Mouse (Mus musculus) heart, postnatal 0 days (tissue): ENCODE results near the gene Pde7b. TPM values are rescaled to one million over a fixed set of nuclear protein-coding genes. Genes with fewer than 3 reads are reported as not detected.

Experiments used
- ATAC-seq: fragments of 200-750 bp; cut with Nextera tagmentation; 2 replicates; pipeline ENCODE4 v1.8.0; 2017; ENCODE audit warnings: low read depth, moderate number of reproducible peaks, moderate library complexity; ENCODE audit not compliant: insufficient read depth
- DNase-seq: peaks from one replicate; pipeline ENCODE4 v3.0.0-alpha.2; 2016; ENCODE audit warnings: low spot score
- H3K27ac ChIP-seq: fragments of 300-500 bp; sonication (generic); 2 replicates; pipeline ENCODE4 v1.5.1; 2014; ENCODE audit warnings: low read depth, mild to moderate bottlenecking
- H3K27me3 ChIP-seq: fragments of 300-500 bp; sonication (generic); 2 replicates; pipeline ENCODE4 v1.6.1; 2014; ENCODE audit warnings: low read length, mixed read lengths; ENCODE audit not compliant: control insufficient read depth, insufficient read depth
- H3K36me3 ChIP-seq: fragments of 300-500 bp; sonication (generic); replicated peaks from 2 replicates; pipeline ENCODE4 v1.6.1; 2014; ENCODE audit warnings: low read length, mixed read lengths; ENCODE audit not compliant: control insufficient read depth, insufficient read depth
- H3K4me1 ChIP-seq: fragments of 300-500 bp; sonication (generic); 2 replicates; pipeline ENCODE4 v1.6.1; 2014; ENCODE audit warnings: antibody characterized with exemption; ENCODE audit not compliant: control insufficient read depth, insufficient read depth
- H3K4me2 ChIP-seq: fragments of 300-500 bp; sonication (generic); 2 replicates; pipeline ENCODE4 v1.6.1; 2014; ENCODE audit warnings: low read depth, mild to moderate bottlenecking, low read length, moderate library complexity
- H3K4me3 ChIP-seq: fragments of 300-500 bp; sonication (generic); 2 replicates; pipeline ENCODE4 v1.5.1; 2014; ENCODE audit warnings: low read depth, low read length
- H3K9ac ChIP-seq: fragments of 300-500 bp; sonication (generic); replicated peaks from 2 replicates; pipeline ENCODE4 v1.6.1; 2014; ENCODE audit warnings: low read depth, low read length, mixed read lengths
- H3K9me3 ChIP-seq: fragments of 300-500 bp; sonication (generic); replicated peaks from 2 replicates; pipeline ENCODE4 v1.6.1; 2016; ENCODE audit warnings: low read length; ENCODE audit not compliant: control insufficient read depth
- CTCF ChIP-seq: IDR thresholded peaks from 2 replicates; pipeline ENCODE4 v1.5.1; 2016; ENCODE audit warnings: antibody characterized with exemption, control low read depth, low read depth
- EP300 ChIP-seq: IDR thresholded peaks from 2 replicates; pipeline ENCODE4 v1.6.1; 2016; ENCODE audit warnings: antibody characterized with exemption, low read depth
- WGBS: fragments of 180-500 bp; shearing (Covaris S2); extraction: QIAGEN DNeasy Blood & Tissue Kit; methylation state at CpG from one replicate; pipeline ENCODE4 v1.1.7; 2014; 5-methylcytosine and 5-hydroxymethylcytosine counted together
- polyA plus RNA-seq: library from polyadenylated mRNA; unstranded; fragments of >200 nt; fragmentation: Nextera tagmentation; extraction: Ambion mirVana; gene quantifications from 2 replicates; pipeline ENCODE4 v1.2.1, GENCODE M21; 2015
- total RNA-seq: library from RNA; depleted of rRNA; stranded (reverse); fragments of >200 nt; gene quantifications from 2 replicates; pipeline ENCODE4 v1.2.3, GENCODE M21; 2014; ENCODE audit warnings: low replicate concordance

The Pde7b gene
- total and polyA plus RNA-seq, 2 experiments from 2014 or later = 5.0 to 11.8 TPM

DNA sequence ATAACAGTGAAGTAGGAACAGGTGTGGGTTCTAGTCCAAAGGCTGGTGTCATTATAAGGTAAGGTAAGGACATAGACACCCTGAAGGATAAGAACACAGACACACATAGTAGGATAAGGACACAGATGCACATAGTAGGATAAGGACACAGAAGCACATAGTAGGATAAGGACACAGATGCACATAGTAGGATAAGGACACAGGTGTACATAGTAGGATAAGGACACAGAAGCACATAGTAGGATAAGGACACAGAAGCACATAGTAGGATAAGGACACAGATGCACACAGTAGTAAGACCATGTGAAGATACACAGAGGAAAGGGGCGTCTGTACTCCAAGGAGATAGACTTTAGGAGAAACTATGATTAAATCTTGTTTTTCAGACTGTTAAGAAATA is 5.2 kb upstream of the Pde7b start:
- DNase-seq = no peak
- no peak overlapping the region for H3K4me2 ChIP-seq
- 76% methylated on average over 1 of the region's 1 CpGs for WGBS

DNA sequence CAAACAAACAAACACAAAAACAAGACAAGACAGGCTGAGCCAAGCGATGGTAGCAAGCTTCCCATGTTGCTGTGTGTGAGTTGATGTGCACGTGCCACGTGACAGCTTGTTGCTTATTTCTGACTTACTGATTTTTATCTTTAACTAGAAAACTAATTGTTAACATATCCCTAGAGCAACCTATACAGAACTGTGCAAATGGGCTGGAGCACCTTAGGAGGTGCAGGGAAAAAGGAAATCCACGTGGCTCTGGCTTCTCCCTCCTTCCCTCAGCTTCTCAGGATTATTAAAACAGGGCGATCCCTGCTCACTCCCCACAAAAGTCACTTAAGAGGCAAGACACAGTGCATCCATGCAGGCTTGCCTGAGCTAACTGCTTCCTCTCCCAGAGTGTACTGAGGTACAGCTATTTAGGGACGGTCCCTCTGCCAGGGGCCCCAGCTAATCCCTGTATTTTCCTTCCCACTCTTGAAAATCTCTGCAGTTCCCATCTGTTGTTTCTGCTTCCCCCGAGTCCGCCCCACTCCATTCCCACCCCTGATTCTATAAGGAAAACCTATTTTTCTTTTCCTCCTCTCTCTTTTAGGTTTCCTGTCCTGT is 606 bp upstream of the Pde7b start:
- no peaks in the 10 kb centered on the region for H3K4me1 ChIP-seq
- H3K36me3 ChIP-seq = no peaks in the 10 kb centered on the region
- no peak for DNase-seq
- no peaks in the 10 kb centered on the region for H3K27me3 ChIP-seq
- H3K9ac ChIP-seq = 0 out of 2 replicates have a peak overlapping the region, but pooled peaks have one; percentile 53
- H3K4me2 ChIP-seq = peak overlapping the region; percentile 73
- peak overlapping the region; percentile 47 for H3K4me3 ChIP-seq
- H3K9me3 ChIP-seq = no peaks in the 10 kb centered on the region
- H3K27ac ChIP-seq = no peak overlapping the region
- ATAC-seq = no peak
- TF ChIP-seq CTCF = no peak
- no peak for TF ChIP-seq EP300
- 53% methylated on average over 8 of the region's 8 CpGs for WGBS

More for the DNA sequence above, 5.2 kb upstream of the Pde7b start:
- no peaks in the 10 kb centered on the region for H3K36me3 ChIP-seq
- no peak overlapping the region for H3K9ac ChIP-seq
- no peaks in the 10 kb centered on the region for H3K27me3 ChIP-seq
- TF ChIP-seq CTCF (no peak), EP300 (no peak)
- no peaks in the 10 kb centered on the region for H3K4me1 ChIP-seq
- ATAC-seq = no peak
- H3K27ac ChIP-seq = no peak overlapping the region
- H3K9me3 ChIP-seq = no peaks in the 10 kb centered on the region
- H3K4me3 ChIP-seq = no peak overlapping the region

DNA sequence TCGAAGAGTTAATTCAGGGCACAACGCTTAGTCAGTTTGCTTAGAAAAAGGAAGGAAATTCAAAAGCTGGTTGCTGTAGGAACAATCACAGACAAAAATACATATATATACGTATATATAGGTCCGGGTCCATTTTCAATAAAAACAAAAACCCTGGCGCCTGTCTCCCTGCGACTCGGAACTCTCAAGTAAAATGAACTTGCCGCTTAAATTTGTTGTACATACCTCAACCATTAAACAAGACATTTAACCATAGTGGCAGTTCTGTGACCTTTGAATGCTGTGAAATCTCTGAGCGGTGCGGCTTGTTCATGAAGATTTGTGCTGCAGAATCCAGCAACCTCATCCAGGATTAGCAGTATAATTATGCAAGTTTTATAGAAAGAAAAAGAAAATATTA is 427 bp downstream of the Pde7b start:
- no peak for TF ChIP-seq CTCF
- TF ChIP-seq EP300 = no peak
- DNase-seq (peak; percentile 20), ATAC-seq (no peak)
- Histone ChIP-seq H3K4me1 (no peaks in the 10 kb centered on the region), H3K4me3 (peak overlapping the region; percentile 47), H3K36me3 (no peaks in the 10 kb centered on the region), H3K27me3 (no peaks in the 10 kb centered on the region), H3K27ac (peak overlapping the region; percentile 54), H3K9ac (peak overlapping the region; percentile 53), H3K4me2 (peak overlapping the region; percentile 73), H3K9me3 (no peaks in the 10 kb centered on the region)
- 27% methylated on average over 10 of the region's 10 CpGs for WGBS

DNA sequence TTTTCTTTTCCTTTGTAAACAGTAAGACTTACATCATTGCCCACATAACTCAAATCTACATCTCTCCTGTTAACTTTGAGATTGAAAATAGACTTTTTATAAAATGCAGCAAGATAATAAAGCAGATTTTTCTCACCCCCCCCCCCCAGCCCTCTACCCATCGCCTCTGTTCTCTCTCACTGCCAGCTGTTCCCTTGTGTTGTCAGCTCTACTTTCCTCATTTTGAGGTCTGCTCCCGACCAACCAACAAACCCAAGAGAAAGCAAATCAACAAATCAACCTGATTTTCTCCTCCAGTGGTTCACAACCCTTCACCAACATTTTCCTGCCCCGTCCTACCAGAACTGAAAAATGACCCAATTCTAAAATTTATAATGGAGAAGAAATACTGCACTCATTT is 916 bp downstream of the Pde7b start:
- TF ChIP-seq CTCF (no peak), EP300 (no peak)
- Histone ChIP-seq H3K9ac (peak overlapping the region; percentile 53), H3K9me3 (no peaks in the 10 kb centered on the region), H3K4me3 (peak overlapping the region; percentile 47), H3K36me3 (no peaks in the 10 kb centered on the region), H3K4me2 (peak overlapping the region; percentile 73), H3K4me1 (no peaks in the 10 kb centered on the region), H3K27ac (peak overlapping the region; percentile 54), H3K27me3 (no peaks in the 10 kb centered on the region)
- no peak for DNase-seq
- ATAC-seq = no peak
- 41% methylated on average over 3 of the region's 3 CpGs for WGBS

DNA sequence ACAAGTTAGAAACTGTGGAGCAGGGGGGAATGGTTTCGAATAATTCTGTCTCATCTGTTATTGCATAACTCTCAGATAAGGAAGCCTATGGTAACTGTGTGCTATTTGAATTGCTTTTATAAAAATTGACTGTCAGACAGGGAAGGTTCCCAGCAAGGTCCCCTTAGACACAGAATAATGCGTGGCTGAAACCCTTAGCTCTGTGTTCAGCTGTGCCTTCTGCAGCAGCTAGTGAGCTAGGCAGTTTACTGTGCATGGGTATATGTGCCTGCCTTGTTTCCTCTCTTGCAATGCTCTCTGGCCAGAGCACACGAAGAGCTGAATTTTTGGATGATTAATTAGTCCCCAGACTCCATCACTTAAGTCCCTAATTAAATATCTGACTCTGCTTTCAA is 1.4 kb downstream of the Pde7b start:
- ATAC-seq = no peak
- Histone ChIP-seq H3K9ac (peak overlapping the region; percentile 53), H3K4me2 (peak overlapping the region; percentile 73), H3K36me3 (no peaks in the 10 kb centered on the region), H3K4me3 (peak overlapping the region; percentile 47), H3K9me3 (no peaks in the 10 kb centered on the region), H3K27me3 (no peaks in the 10 kb centered on the region), H3K4me1 (no peaks in the 10 kb centered on the region), H3K27ac (peak overlapping the region; percentile 56)
- TF ChIP-seq EP300 = no peak
- TF ChIP-seq CTCF = no peak
- WGBS = 27% methylated on average over 3 of the region's 3 CpGs
- no peak for DNase-seq
